Comparison of ENCODE assay signal across 12 mouse cellular contexts in the genomic region with DNA sequence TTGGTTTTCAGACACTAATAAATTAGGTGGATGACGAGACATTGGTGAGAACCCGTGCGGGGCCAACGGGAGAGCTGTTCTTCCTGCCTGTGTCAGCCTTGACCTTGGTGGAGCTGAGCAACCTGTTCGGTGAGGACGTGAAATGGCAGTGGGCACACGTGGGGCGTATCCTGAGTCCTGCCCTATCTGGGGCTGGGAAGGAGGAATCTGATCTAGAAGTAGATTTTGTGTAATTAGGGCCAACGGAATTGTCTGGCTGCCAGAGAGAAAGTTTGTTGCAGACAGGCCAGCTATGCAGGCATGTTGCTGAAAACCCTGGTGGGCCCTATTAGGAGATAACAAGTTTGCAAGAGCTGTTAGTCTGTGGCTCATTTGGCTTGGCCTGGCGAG.
DNase-seq lines count a peak whose midpoint lies in the region.
"Had no signal": no experiment of that assay in that cellular context is flagged by ENCODE, and none has a peak within 500 bp of the region (broad histone marks: within the 10 kb centered on the region; RNA-seq: fewer than 3 reads in every experiment).

No protein-coding gene starts in this region.

- peaks cover 3% of the 10 kb centered on the region; the same call in 1 of the 2 replicates for H3K27me3 ChIP-seq in heart, embryonic 10.5 days (ENCODE audit: insufficient read depth, poor library complexity, severe bottlenecking)
- H3K27me3 ChIP-seq: hindbrain, embryonic 15.5 days; midbrain, embryonic 15.5 days had no signal

- no peak for DNase-seq in heart, embryonic 10.5 days (ENCODE audit: low spot score)
- no peak for DNase-seq in heart, postnatal 14 days
- peak; percentile 71 for DNase-seq in urinary bladder, postnatal 14 days (ENCODE audit: low spot score)
- DNase-seq in urinary bladder, adult 2 months (ENCODE audit: low spot score): no peak
- DNase-seq in kidney, postnatal 4 days: peak; percentile 41 to 46
- DNase-seq in yolk sac, embryonic 10.5 days (ENCODE audit: low spot score): peak; percentile 9
- no peak for DNase-seq in layer of hippocampus, adult 9-11 months
- DNase-seq in gastrocnemius, postnatal 14 days: no peak
- DNase-seq: gastrocnemius, adult 2 months; left cerebral cortex, postnatal 4 days had no signal

- no peak overlapping the region for H3K4me3 ChIP-seq in heart, embryonic 10.5 days
- H3K4me3 ChIP-seq: gastrocnemius, adult 2 months; hindbrain, embryonic 15.5 days; midbrain, embryonic 15.5 days had no signal

- peaks cover 16% of the 10 kb centered on the region for H3K4me1 ChIP-seq in heart, embryonic 10.5 days
- H3K4me1 ChIP-seq: midbrain, embryonic 15.5 days had no signal

- intact Hi-C loops in heart, postnatal 14 days (cut with DNase I): no loop called here
- intact Hi-C loops in gastrocnemius, postnatal 14 days (cut with DNase I; ENCODE audit: low total_unique reads): no loop called here

- H3K27ac ChIP-seq in heart, embryonic 10.5 days: peak overlapping the region; percentile 59
- H3K27ac ChIP-seq: gastrocnemius, adult 2 months; hindbrain, embryonic 15.5 days; midbrain, embryonic 15.5 days had no signal

- no peaks in the 10 kb centered on the region for H3K36me3 ChIP-seq in heart, embryonic 10.5 days
- H3K36me3 ChIP-seq: hindbrain, embryonic 15.5 days; midbrain, embryonic 15.5 days had no signal

- 54% methylated on average over 10 of the region's 10 CpGs for WGBS in heart, embryonic 10.5 days

- no peaks in the 10 kb centered on the region for H3K9me3 ChIP-seq in heart, embryonic 10.5 days
- H3K9me3 ChIP-seq: hindbrain, embryonic 15.5 days; midbrain, embryonic 15.5 days had no signal

Comparison
In these comparisons a context has a peak if more than half of its experiments do, and no peak if none do; other contexts are left out.
1. DNase-seq: peak in urinary bladder, postnatal 14 days (single experiment), kidney, postnatal 4 days (2 of 2) and yolk sac, embryonic 10.5 days (single experiment); none in heart, embryonic 10.5 days (single experiment), heart, postnatal 14 days (0 of 2), urinary bladder, adult 2 months (single experiment), layer of hippocampus, adult 9-11 months (single experiment) and gastrocnemius, postnatal 14 days (single experiment).